Mouse (Mus musculus) kidney, embryonic 16.5 days (tissue): ENCODE data around the gene Enah. TPM values are rescaled to one million over a fixed set of nuclear protein-coding genes. Genes with fewer than 3 reads are reported as not detected.

Experiments used
- ATAC-seq: fragments of 200-750 bp; cut with Nextera tagmentation; 2 replicates; pipeline ENCODE4 v1.8.0; 2017; ENCODE audit warnings: moderate TSS enrichment; ENCODE audit not compliant: low FRiP score, low TSS enrichment
- H3K27ac ChIP-seq: fragments of 300-500 bp; sonication (generic); 2 replicates; pipeline ENCODE4 v1.5.1; 2014; ENCODE audit warnings: low read length
- H3K27me3 ChIP-seq: fragments of 300-500 bp; sonication (generic); 2 replicates; pipeline ENCODE4 v1.6.1; 2014; ENCODE audit warnings: low read length, control low read depth, mixed read lengths; ENCODE audit not compliant: insufficient read depth
- H3K36me3 ChIP-seq: fragments of 300-500 bp; sonication (generic); 2 replicates; pipeline ENCODE4 v1.6.1; 2014; ENCODE audit warnings: low read length, control low read depth, mixed read lengths; ENCODE audit not compliant: insufficient read depth
- H3K4me1 ChIP-seq: fragments of 300-500 bp; sonication (generic); 2 replicates; pipeline ENCODE4 v1.6.1; 2014; ENCODE audit warnings: low read length, control low read depth, mixed read lengths; ENCODE audit not compliant: insufficient read depth
- H3K4me2 ChIP-seq: fragments of 300-500 bp; sonication (generic); replicated peaks from 2 replicates; pipeline ENCODE4 v1.6.1; 2014; ENCODE audit warnings: low read depth, low read length
- H3K4me3 ChIP-seq: fragments of 300-500 bp; sonication (generic); 2 replicates; pipeline ENCODE4 v1.5.1; 2014; ENCODE audit warnings: mild to moderate bottlenecking, low read length
- H3K9ac ChIP-seq: fragments of 300-500 bp; sonication (generic); replicated peaks from 2 replicates; pipeline ENCODE4 v1.6.1; 2014; ENCODE audit warnings: low read length
- H3K9me3 ChIP-seq: fragments of 300-500 bp; sonication (generic); 2 replicates; pipeline ENCODE4 v1.6.1; 2016; ENCODE audit warnings: low read length, control low read depth
- WGBS: fragments of 180-500 bp; shearing (Covaris S2); extraction: QIAGEN DNeasy Blood & Tissue Kit; methylation state at CpG from one replicate; pipeline ENCODE4 v1.1.7; 2014; 5-methylcytosine and 5-hydroxymethylcytosine counted together
- polyA plus RNA-seq: library from polyadenylated mRNA; unstranded; fragments of >200 nt; fragmentation: Nextera tagmentation; extraction: Ambion mirVana; gene quantifications from 2 replicates; pipeline ENCODE4 v1.2.1, GENCODE M21; 2015

The Enah gene
- polyA plus RNA-seq, 1 experiment from 2014 or later: 10.8 TPM

- Histone ChIP-seq H3K4me3 (no peak overlapping the region), H3K4me2 (no peak overlapping the region), H3K27ac (peak overlapping the region; percentile 54), H3K9ac (no peak overlapping the region), H3K36me3 (no peaks in the 10 kb centered on the region), H3K4me1 (peaks cover 5% of the 10 kb centered on the region; the same call in 1 of the 2 replicates), H3K9me3 (peaks cover 4% of the 10 kb centered on the region; the same call in 1 of the 2 replicates), H3K27me3 (no peaks in the 10 kb centered on the region)
- ATAC-seq: peak; percentile 79
- WGBS: 7% methylated on average over 5 of the region's 5 CpGs
These were observed 159.1 kb downstream of the Enah start for GRCm38 (mm10) chr1:181860659-181861058.

GRCm38 (mm10) chr1:181856329-181856728, 163.5 kb downstream of the Enah start:
- Histone ChIP-seq H3K27me3 (no peaks in the 10 kb centered on the region), H3K4me2 (no peak overlapping the region), H3K4me1 (peaks cover 13% of the 10 kb centered on the region), H3K9ac (no peak overlapping the region), H3K36me3 (no peaks in the 10 kb centered on the region), H3K9me3 (peaks cover 4% of the 10 kb centered on the region; the same call in 1 of the 2 replicates), H3K4me3 (no peak overlapping the region), H3K27ac (no peak overlapping the region)
- 81% methylated on average over 2 of the region's 2 CpGs for WGBS
- ATAC-seq: no peak

- ATAC-seq: no peak
- peaks cover 4% of the 10 kb centered on the region; the same call in 1 of the 2 replicates for H3K9me3 ChIP-seq
- H3K36me3 ChIP-seq: no peaks in the 10 kb centered on the region
- no peak overlapping the region for H3K4me3 ChIP-seq
- no peak overlapping the region for H3K27ac ChIP-seq
- H3K4me1 ChIP-seq: peaks cover 9% of the 10 kb centered on the region
- no peak overlapping the region for H3K4me2 ChIP-seq
- H3K27me3 ChIP-seq: no peaks in the 10 kb centered on the region
- 93% methylated on average over 2 of the region's 2 CpGs for WGBS
- H3K9ac ChIP-seq: no peak overlapping the region
These were observed 165.0 kb downstream of the Enah start for GRCm38 (mm10) chr1:181854829-181855228.

GRCm38 (mm10) chr1:181853081-181853736, 166.6 kb downstream of the Enah start:
- Histone ChIP-seq H3K4me3 (peak overlapping the region; percentile 35), H3K27ac (peak overlapping the region; percentile 46; the same call in 1 of the 2 replicates), H3K4me2 (peak overlapping the region; percentile 54), H3K4me1 (peaks cover 9% of the 10 kb centered on the region), H3K9ac (peak overlapping the region; percentile 35; the same call in 1 of the 2 replicates), H3K9me3 (peaks cover 4% of the 10 kb centered on the region; the same call in 1 of the 2 replicates), H3K36me3 (no peaks in the 10 kb centered on the region), H3K27me3 (no peaks in the 10 kb centered on the region)
- peak; percentile 84 for ATAC-seq
- 10% methylated on average over 21 of the region's 21 CpGs for WGBS

GRCm38 (mm10) chr1:181852466-181852865, 167.3 kb downstream of the Enah start:
- peak; percentile 49; the same call in 1 of the 2 replicates for ATAC-seq

GRCm38 (mm10) chr1:181851521-181852310, 168.1 kb downstream of the Enah start:
- no peak for ATAC-seq
- Histone ChIP-seq H3K4me1 (peaks cover 9% of the 10 kb centered on the region), H3K36me3 (no peaks in the 10 kb centered on the region), H3K27ac (no peak overlapping the region), H3K9ac (no peak overlapping the region), H3K4me3 (no peak overlapping the region), H3K4me2 (no peak overlapping the region), H3K9me3 (no peaks in the 10 kb centered on the region), H3K27me3 (no peaks in the 10 kb centered on the region)
- WGBS: 86% methylated on average over 12 of the region's 12 CpGs

More at GRCm38 (mm10) chr1:181852466-181852865, 167.3 kb downstream of the Enah start:
- Histone ChIP-seq H3K4me1 (peaks cover 9% of the 10 kb centered on the region), H3K36me3 (no peaks in the 10 kb centered on the region), H3K9me3 (peaks cover 4% of the 10 kb centered on the region; the same call in 1 of the 2 replicates), H3K4me2 (peak overlapping the region; percentile 54), H3K9ac (peak overlapping the region; percentile 26; the same call in 1 of the 2 replicates), H3K27ac (peak overlapping the region; percentile 46; the same call in 1 of the 2 replicates), H3K27me3 (no peaks in the 10 kb centered on the region), H3K4me3 (peak overlapping the region; percentile 24; the same call in 1 of the 2 replicates)
- 36% methylated on average over 13 of the region's 13 CpGs for WGBS

GRCm38 (mm10) chr1:181850441-181850840, 169.3 kb downstream of the Enah start:
- no peaks in the 10 kb centered on the region for H3K36me3 ChIP-seq
- no peak overlapping the region for H3K4me2 ChIP-seq
- no peak overlapping the region for H3K4me3 ChIP-seq
- ATAC-seq: no peak
- H3K27me3 ChIP-seq: no peaks in the 10 kb centered on the region
- H3K4me1 ChIP-seq: peaks cover 9% of the 10 kb centered on the region
- no peak overlapping the region for H3K9ac ChIP-seq
- no peaks in the 10 kb centered on the region for H3K9me3 ChIP-seq
- no peak overlapping the region for H3K27ac ChIP-seq
- WGBS: 74% methylated on average over 4 of the region's 4 CpGs

GRCm38 (mm10) chr1:181848210-181848609, 171.6 kb downstream of the Enah start:
- peaks cover 7% of the 10 kb centered on the region for H3K4me1 ChIP-seq
- H3K9me3 ChIP-seq: no peaks in the 10 kb centered on the region
- no peak overlapping the region for H3K27ac ChIP-seq
- no peak overlapping the region for H3K4me2 ChIP-seq
- WGBS: 86% methylated on average over 1 of the region's 1 CpGs
- no peak overlapping the region for H3K9ac ChIP-seq
- no peaks in the 10 kb centered on the region for H3K36me3 ChIP-seq
- no peak overlapping the region for H3K4me3 ChIP-seq
- no peak for ATAC-seq
- H3K27me3 ChIP-seq: no peaks in the 10 kb centered on the region

- peaks cover 8% of the 10 kb centered on the region; the same call in 1 of the 2 replicates for H3K4me1 ChIP-seq
- H3K36me3 ChIP-seq: no peaks in the 10 kb centered on the region
- 68% methylated on average over 3 of the region's 3 CpGs for WGBS
- no peak overlapping the region for H3K27ac ChIP-seq
- no peak overlapping the region for H3K9ac ChIP-seq
- no peaks in the 10 kb centered on the region for H3K9me3 ChIP-seq
- no peaks in the 10 kb centered on the region for H3K27me3 ChIP-seq
- H3K4me3 ChIP-seq: no peak overlapping the region
- no peak for ATAC-seq
- H3K4me2 ChIP-seq: no peak overlapping the region
These were observed 172.4 kb downstream of the Enah start for GRCm38 (mm10) chr1:181847396-181847795.
